Comparison of ENCODE assay signal across 12 mouse cellular contexts in genomic region chr2:36101866-36102558, GRCm38 (mm10). TPM values are rescaled to one million over a fixed set of nuclear protein-coding genes. Genes with fewer than 3 reads are reported as not detected.
DNase-seq lines count a peak whose midpoint lies in the region; ATAC-seq lines count a peak whose summit lies in the region.
"Had no signal": no experiment of that assay in that cellular context is flagged by ENCODE, and none has a peak within 500 bp of the region (broad histone marks: within the 10 kb centered on the region; RNA-seq: fewer than 3 reads in every experiment).

No protein-coding gene starts in this region.

- H3K27ac ChIP-seq in heart, embryonic 11.5 days (ENCODE audit: low read depth, low read length), result no peak overlapping the region
- H3K27ac ChIP-seq in forebrain, embryonic 15.5 days (replicated peaks), result peak overlapping the region; percentile 90
- no peak overlapping the region for H3K27ac ChIP-seq in liver, embryonic 12.5 days
- H3K27ac ChIP-seq: layer of hippocampus, adult 2 months had no signal

- WGBS in heart, embryonic 11.5 days (ENCODE audit: insufficient replicate concordance), result 4% methylated on average over 28 of the region's 28 CpGs
- 1% methylated on average over 28 of the region's 28 CpGs for WGBS in forebrain, embryonic 15.5 days
- WGBS in liver, embryonic 12.5 days (ENCODE audit: insufficient replicate concordance), result 12% methylated on average over 28 of the region's 28 CpGs

- DNase-seq in heart, adult 18-20 months, result no peak
- peak; percentile 19 for DNase-seq in ES-CJ7 (ENCODE audit: low read depth, low spot score)
- no peak for DNase-seq in adrenal gland, postnatal 10 days
- no peak for DNase-seq in ovary, adult 18-20 months (ENCODE audit: low spot score)
- DNase-seq: adrenal gland, postnatal 25 days had no signal

- H3K4me3 ChIP-seq in heart, embryonic 11.5 days (ENCODE audit: low read depth, low read length), result peak overlapping the region; percentile 50
- peak overlapping the region; percentile 43 for H3K4me3 ChIP-seq in forebrain, embryonic 15.5 days
- no peak overlapping the region for H3K4me3 ChIP-seq in liver, embryonic 12.5 days
- H3K4me3 ChIP-seq: erythroblast, embryonic 14.5 days; layer of hippocampus, adult 2 months had no signal

- peak overlapping the region; percentile 72 for H3K4me2 ChIP-seq in heart, embryonic 11.5 days
- peak overlapping the region; percentile 52 for H3K4me2 ChIP-seq in forebrain, embryonic 15.5 days (replicated peaks)
- H3K4me2 ChIP-seq in liver, embryonic 12.5 days, result peak overlapping the region; percentile 64; the same call in 1 of the 2 replicates

- no peaks in the 10 kb centered on the region for H3K9me3 ChIP-seq in heart, embryonic 11.5 days (replicated peaks; ENCODE audit: control insufficient read depth, low read length)
- no peaks in the 10 kb centered on the region for H3K9me3 ChIP-seq in forebrain, embryonic 15.5 days
- no peaks in the 10 kb centered on the region for H3K9me3 ChIP-seq in liver, embryonic 12.5 days (replicated peaks)

- H3K27me3 ChIP-seq in heart, embryonic 11.5 days (ENCODE audit: control insufficient read depth, insufficient read depth, low read length), result peaks cover 97% of the 10 kb centered on the region
- H3K27me3 ChIP-seq in forebrain, embryonic 15.5 days, result peaks cover 91% of the 10 kb centered on the region
- H3K27me3 ChIP-seq in liver, embryonic 12.5 days (replicated peaks), result peaks cover 100% of the 10 kb centered on the region

- H3K36me3 ChIP-seq in heart, embryonic 11.5 days (ENCODE audit: control insufficient read depth, insufficient read depth, low read length), result no peaks in the 10 kb centered on the region
- no peaks in the 10 kb centered on the region for H3K36me3 ChIP-seq in forebrain, embryonic 15.5 days
- no peaks in the 10 kb centered on the region for H3K36me3 ChIP-seq in liver, embryonic 12.5 days

- no peak for ATAC-seq in heart, embryonic 11.5 days (replicated peaks; ENCODE audit: insufficient number of reproducible peaks, low FRiP score, low TSS enrichment)
- no peak for ATAC-seq in forebrain, embryonic 15.5 days (replicated peaks)
- no peak for ATAC-seq in liver, embryonic 12.5 days
- ATAC-seq in erythroid progenitor cell, adult 5-6 weeks (replicated peaks; ENCODE audit: low FRiP score, poor library complexity, severe bottlenecking), result no peak

- H3K9ac ChIP-seq in heart, embryonic 11.5 days (ENCODE audit: low read depth, low read length), result no peak overlapping the region
- H3K9ac ChIP-seq in forebrain, embryonic 15.5 days (replicated peaks), result peak overlapping the region; percentile 35
- H3K9ac ChIP-seq in liver, embryonic 12.5 days, result no peak overlapping the region

- peaks cover 20% of the 10 kb centered on the region for H3K4me1 ChIP-seq in heart, embryonic 11.5 days (ENCODE audit: control insufficient read depth, insufficient read depth, low read length)
- H3K4me1 ChIP-seq in forebrain, embryonic 15.5 days, result peaks cover 33% of the 10 kb centered on the region
- peaks cover 26% of the 10 kb centered on the region; the same call in 1 of the 2 replicates for H3K4me1 ChIP-seq in liver, embryonic 12.5 days

RNA-seq across cellular contexts. Expression of gene Lhx6, which starts 3.2 kb away (rescaled TPM):
- 0.87 and 0.97 TPM in 2 replicates for polyA plus RNA-seq in heart, embryonic 11.5 days (2014; fragmentation: Nextera tagmentation; extraction: Ambion mirVana)
- total RNA-seq in heart, adult 18-20 months (2021), result 1 to 10 TPM; 1.6 to 1.7 TPM
- 36.3 and 36.8 TPM in 2 replicates for polyA plus RNA-seq in forebrain, embryonic 15.5 days (2015; fragmentation: Nextera tagmentation; extraction: Ambion mirVana)
- polyA plus RNA-seq in liver, embryonic 12.5 days (2016; fragmentation: Nextera tagmentation; extraction: Ambion mirVana), result 0.29 and 0.39 TPM in 2 replicates
- total RNA-seq in adrenal gland, postnatal 10 days (2021), result 1 to 10 TPM; 5.8 to 8.1 TPM
- not detected in 2 replicates for total RNA-seq in erythroid progenitor cell, adult 5-6 weeks (2015; ENCODE audit: low replicate concordance)
- not detected in 2 replicates for total RNA-seq in erythroid progenitor cell, adult 5-6 weeks (2017; ENCODE audit: low replicate concordance)
- total RNA-seq: monocyte, adult 5-6 weeks had no signal
- polyA plus RNA-seq: erythroblast, embryonic 14.5 days had no signal

RNA-seq across cellular contexts. Expression of gene Mrrf, which starts 34.2 kb away (rescaled TPM):
- polyA plus RNA-seq in heart, embryonic 11.5 days (2014; fragmentation: Nextera tagmentation; extraction: Ambion mirVana), result 35.3 and 37.2 TPM in 2 replicates
- 10 to 100 TPM; 38.6 to 44.5 TPM for total RNA-seq in heart, adult 18-20 months (2021)
- polyA plus RNA-seq in forebrain, embryonic 15.5 days (2015; fragmentation: Nextera tagmentation; extraction: Ambion mirVana), result 21.4 and 24.1 TPM in 2 replicates
- 24.9 and 25.7 TPM in 2 replicates for polyA plus RNA-seq in liver, embryonic 12.5 days (2016; fragmentation: Nextera tagmentation; extraction: Ambion mirVana)
- 10 to 100 TPM; 21.4 to 25.7 TPM for total RNA-seq in adrenal gland, postnatal 10 days (2021)
- 0.42 TPM in 1 of 2 replicates, not detected in the other for total RNA-seq in erythroid progenitor cell, adult 5-6 weeks (2015; ENCODE audit: low replicate concordance)
- total RNA-seq in erythroid progenitor cell, adult 5-6 weeks (2017; ENCODE audit: low replicate concordance), result 3.4 and 16.2 TPM in 2 replicates

RNA-seq across cellular contexts. Expression of gene Rbm18, which starts 34.6 kb away (rescaled TPM):
- 53.7 and 62.8 TPM in 2 replicates for polyA plus RNA-seq in heart, embryonic 11.5 days (2014; fragmentation: Nextera tagmentation; extraction: Ambion mirVana)
- total RNA-seq in heart, adult 18-20 months (2021), result 10 to 100 TPM; 34.5 to 34.9 TPM
- 149 and 164 TPM in 2 replicates for polyA plus RNA-seq in forebrain, embryonic 15.5 days (2015; fragmentation: Nextera tagmentation; extraction: Ambion mirVana)
- 28.2 and 29.9 TPM in 2 replicates for polyA plus RNA-seq in liver, embryonic 12.5 days (2016; fragmentation: Nextera tagmentation; extraction: Ambion mirVana)
- total RNA-seq in adrenal gland, postnatal 10 days (2021), result 10 to 100 TPM; 27.1 to 27.6 TPM
- 25.6 and 29.2 TPM in 2 replicates for total RNA-seq in erythroid progenitor cell, adult 5-6 weeks (2015; ENCODE audit: low replicate concordance)
- 11.5 and 15.9 TPM in 2 replicates for total RNA-seq in erythroid progenitor cell, adult 5-6 weeks (2017; ENCODE audit: low replicate concordance)

RNA-seq across cellular contexts. Expression of gene Morn5, which starts 52.8 kb away (rescaled TPM):
- 0.23 TPM in 1 of 2 replicates, not detected in the other for polyA plus RNA-seq in heart, embryonic 11.5 days (2014; fragmentation: Nextera tagmentation; extraction: Ambion mirVana)
- not detected for total RNA-seq in heart, adult 18-20 months (2021)
- 1.7 and 2.5 TPM in 2 replicates for polyA plus RNA-seq in forebrain, embryonic 15.5 days (2015; fragmentation: Nextera tagmentation; extraction: Ambion mirVana)
- polyA plus RNA-seq in liver, embryonic 12.5 days (2016; fragmentation: Nextera tagmentation; extraction: Ambion mirVana), result 0.18 TPM in 1 of 2 replicates, not detected in the other
- not detected for total RNA-seq in adrenal gland, postnatal 10 days (2021)
- total RNA-seq in erythroid progenitor cell, adult 5-6 weeks (2015; ENCODE audit: low replicate concordance), result not detected in 2 replicates
- not detected in 2 replicates for total RNA-seq in erythroid progenitor cell, adult 5-6 weeks (2017; ENCODE audit: low replicate concordance)
- total RNA-seq: adrenal gland, postnatal 25 days; monocyte, adult 5-6 weeks had no signal
- polyA plus RNA-seq: erythroblast, embryonic 14.5 days had no signal

RNA-seq across cellular contexts. Expression of gene Ndufa8, which starts 52.8 kb away (rescaled TPM):
- 367 and 380 TPM in 2 replicates for polyA plus RNA-seq in heart, embryonic 11.5 days (2014; fragmentation: Nextera tagmentation; extraction: Ambion mirVana)
- 100 to 1,000 TPM; 687 to 800 TPM for total RNA-seq in heart, adult 18-20 months (2021)
- polyA plus RNA-seq in forebrain, embryonic 15.5 days (2015; fragmentation: Nextera tagmentation; extraction: Ambion mirVana), result 259 and 263 TPM in 2 replicates
- 155 and 162 TPM in 2 replicates for polyA plus RNA-seq in liver, embryonic 12.5 days (2016; fragmentation: Nextera tagmentation; extraction: Ambion mirVana)
- total RNA-seq in adrenal gland, postnatal 10 days (2021), result 100 to 1,000 TPM; 419 to 460 TPM
- 10.1 and 21.6 TPM in 2 replicates for total RNA-seq in erythroid progenitor cell, adult 5-6 weeks (2015; ENCODE audit: low replicate concordance)
- total RNA-seq in erythroid progenitor cell, adult 5-6 weeks (2017; ENCODE audit: low replicate concordance), result 16.4 and 26.1 TPM in 2 replicates
